Mouse (Mus musculus): ENCODE measurements around the gene Mfsd12.

Mfsd12 gene

DNA sequence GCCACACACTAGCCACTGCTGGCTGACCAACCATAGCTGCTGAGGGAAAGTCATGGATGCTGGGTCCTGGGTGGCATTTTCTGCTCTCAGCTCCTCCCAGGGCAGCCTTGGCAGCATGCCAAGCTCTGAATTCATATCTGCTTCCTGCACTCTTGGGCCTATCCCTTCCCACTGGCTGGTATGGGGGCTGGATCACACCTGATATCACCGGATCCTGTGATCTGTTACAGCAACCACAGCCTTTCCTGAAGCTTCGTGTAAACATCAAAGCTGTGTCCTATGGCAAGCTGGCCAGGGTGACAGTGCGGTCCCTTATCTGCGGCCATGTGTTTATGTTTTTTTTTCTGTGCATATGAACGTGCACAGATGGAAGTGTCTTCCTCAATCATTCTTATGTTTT is 24.7 kb downstream of the Mfsd12 start:
- DNase-seq (ENCODE audit: low spot score in 2 of 2), result peak; percentile 79 to 86

DNA sequence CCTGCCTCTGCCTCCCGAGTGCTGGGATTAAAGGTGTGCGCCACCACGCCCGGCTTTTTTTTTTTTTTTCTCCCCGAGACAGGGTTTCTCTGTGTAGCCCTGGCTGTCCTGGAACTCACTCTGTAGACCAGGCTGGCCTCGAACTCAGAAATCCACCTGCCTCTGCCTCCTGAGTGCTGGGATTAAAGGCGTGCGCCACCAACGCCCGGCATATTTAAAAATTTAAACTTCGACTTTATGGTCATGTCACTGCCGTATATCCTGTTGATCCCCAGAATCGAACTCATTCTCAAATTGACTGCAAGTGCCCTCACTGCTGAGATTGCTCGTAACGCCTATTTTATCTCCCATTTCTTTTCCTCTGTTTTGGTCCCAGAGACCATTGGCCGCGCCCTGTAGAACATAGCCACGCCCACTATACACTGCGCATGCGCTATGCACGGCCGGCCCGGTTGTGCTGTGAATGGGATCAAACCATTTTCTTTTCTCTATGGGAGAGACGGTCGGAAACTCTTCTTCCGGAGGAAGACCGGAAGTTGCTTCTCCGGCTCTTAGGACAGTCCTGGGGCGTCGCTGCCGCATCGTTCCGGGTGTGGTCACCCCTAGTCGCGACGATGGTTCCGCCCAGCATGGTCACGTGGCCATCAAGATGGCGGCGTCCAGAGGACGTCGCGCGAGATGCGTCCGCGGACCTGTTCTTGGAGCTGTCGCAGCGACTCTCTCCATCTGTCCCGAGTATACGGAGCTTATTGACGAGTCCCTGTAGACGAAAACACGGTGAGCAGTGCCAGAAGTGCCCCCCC is 26.7 kb downstream of the Mfsd12 start, which contains the start of the genes Dohh and Gm48551:
Gene Dohh (plus strand): TSS at position 627 of the 803 bp plus-strand sequence.
Gene Gm48551 (plus strand): TSS at position 665 of the 803 bp plus-strand sequence.
- DNase-seq (ENCODE audit: low spot score in 2 of 2), result peak; percentile 99

DNA sequence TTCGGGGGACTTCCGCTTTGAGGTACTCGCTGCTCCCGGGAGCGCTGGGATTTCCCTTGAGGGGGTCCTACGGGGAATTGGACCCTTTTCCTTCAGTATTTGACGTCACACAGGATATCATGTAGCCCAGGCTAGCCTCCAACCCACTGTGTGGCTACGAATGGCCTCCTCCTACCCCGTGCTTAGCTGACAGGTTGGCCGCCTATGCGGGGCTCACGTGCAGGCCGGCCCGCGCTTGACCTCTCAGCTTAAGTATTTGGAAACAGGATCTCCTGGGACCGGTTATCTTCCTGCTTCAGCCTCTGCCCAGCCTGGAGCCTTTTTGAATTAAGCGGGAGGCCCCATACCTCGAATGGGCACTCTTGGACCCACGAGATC is 27.3 kb downstream of the Mfsd12 start:
- DNase-seq (ENCODE audit: low spot score in 2 of 2), result no peak

DNA sequence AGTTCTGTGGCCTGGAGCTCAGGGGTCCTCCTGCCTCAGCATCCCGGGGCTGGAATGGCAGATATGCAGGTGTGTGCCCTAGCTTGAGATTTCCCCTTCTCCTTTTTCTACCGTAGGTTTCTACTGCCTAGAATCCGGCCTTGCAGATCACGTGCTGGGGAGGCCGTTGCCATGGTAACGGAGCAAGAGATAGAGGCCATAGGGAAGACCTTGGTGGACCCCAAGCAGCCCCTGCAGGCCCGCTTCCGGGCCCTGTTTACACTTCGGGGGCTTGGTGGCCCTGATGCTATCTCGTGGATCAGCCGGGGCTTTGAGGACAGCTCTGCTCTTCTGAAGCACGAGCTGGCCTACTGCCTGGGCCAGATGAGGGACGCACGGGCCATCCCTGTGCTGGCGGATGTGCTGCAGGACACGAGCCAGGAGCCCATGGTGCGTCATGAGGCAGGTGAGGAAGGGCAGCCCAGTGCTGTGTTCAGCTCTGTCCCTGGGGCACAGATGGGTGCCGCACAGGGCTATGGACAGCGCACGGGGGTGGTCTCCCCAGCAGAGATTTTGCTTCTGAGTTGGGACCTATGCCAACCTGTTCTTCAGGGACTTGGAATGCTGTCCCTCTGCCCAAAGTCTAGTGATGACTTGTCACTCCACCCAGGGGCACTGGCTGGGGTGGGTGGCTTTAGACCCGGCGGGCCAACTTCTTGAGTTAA is 28.5 kb downstream of the Mfsd12 start:
- DNase-seq (ENCODE audit: low spot score in 2 of 2), result no peak

DNA sequence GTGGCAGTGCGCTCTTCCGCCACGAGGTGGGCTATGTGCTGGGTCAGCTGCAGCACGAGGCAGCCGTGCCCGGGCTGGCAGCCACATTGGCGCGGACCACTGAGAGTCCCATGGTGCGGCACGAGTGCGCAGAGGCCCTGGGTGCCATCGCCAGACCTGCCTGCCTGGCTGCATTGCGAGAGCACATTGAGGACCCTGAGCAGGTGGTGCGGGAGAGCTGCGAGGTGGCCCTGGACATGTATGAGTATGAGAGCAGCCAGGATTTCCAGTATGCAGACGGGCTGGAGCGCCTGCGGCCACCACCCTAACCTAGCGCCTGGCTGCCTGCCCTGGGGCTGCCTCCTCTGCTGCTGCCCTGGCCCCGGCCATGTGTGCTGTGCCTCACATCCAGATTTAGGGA is 30.4 kb downstream of the Mfsd12 start:
- DNase-seq (ENCODE audit: low spot score in 2 of 2), result no peak

DNA sequence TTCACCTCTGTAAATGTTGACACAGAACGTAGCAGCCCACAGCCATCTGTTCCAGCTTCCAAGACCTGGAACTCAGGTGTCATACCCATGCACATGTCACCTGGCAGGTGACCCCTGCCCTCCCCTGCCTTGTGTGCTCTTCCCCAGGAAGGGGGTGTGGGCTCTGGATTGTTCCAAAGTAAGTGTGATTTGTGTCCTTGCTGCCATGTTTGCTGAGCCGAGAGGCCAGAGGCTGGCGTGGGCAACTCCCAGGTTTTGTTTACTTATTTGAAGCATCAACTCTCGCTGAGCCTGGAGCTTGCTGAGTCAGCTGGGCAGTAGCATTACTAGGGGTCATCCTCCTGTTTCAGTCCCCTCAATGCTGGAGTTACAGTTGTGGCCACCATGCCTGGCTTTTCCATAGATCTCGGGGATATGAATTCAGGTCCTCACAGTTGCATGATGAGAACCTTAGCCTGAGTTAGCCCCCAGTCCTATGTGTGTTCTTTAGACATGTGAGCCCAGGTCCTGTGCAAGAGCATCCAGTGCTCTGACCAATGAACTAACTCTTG is 31.3 kb downstream of the Mfsd12 start, which contains the start of gene Gm48552:
Gene Gm48552 (plus strand): TSS at position 501 of the 551 bp plus-strand sequence.
- DNase-seq (ENCODE audit: low spot score in 2 of 2), result no peak

DNA sequence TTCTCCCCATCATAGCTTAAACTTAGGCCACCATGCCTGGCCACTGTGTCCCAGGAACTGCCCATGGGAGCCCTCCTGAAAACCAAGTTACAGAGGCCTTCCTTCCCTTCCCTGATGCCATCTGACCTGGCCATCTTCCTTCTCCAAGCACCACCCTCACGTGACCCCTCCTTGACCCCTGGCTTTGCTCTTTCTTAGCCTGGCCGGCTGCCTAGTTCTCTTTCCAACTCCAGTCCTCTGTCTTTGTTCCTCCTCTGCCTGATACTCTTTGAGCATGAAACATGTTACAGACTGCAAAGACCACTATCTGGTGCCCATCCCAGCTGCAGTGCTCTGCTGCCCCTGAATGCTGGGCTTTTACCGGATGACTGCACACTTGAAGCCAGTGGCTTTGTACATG is 32.1 kb downstream of the Mfsd12 start:
- DNase-seq (ENCODE audit: low spot score in 2 of 2), result no peak

DNA sequence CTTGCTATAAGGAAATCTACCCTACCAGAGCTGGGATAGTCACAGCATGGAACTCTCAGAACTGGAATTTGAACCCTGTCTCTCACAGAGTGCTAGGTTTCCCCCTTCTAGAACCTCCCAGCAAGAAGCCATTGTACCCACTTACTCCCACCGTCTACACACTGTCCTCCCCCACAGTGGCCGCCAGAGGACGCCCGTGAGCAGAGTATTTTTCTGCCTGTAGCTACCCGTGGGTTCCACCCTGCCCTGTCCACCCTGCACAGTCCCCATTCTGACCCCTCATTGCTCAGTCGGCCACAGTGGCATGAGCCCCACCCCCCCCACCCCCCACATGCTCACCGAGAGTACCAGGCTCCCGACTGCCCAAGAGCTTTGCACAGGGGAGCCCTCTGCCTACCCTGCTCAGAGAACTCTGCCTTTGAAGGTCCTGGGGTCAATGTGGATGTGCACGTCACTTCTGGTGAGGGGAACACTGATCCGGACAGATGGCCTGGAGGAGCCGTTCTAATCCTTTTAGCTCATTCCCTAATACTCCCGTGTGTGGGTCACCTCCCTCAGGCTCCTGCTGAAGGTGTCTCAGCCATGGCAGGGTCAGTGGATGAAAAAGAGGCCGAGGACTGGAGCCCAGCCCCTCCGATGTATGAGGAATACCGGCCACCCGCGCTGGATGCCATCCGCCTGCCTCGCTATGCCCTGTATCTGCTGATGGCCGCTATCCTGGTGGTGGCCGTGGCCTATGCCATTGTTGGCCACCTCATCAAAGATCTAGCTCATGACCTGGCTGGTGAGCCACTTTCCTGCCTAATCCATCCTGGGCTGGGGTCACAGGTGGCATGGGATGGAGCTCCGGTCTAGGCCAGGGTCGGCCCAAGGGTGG is 32.7 kb downstream of the Mfsd12 start:
- DNase-seq (ENCODE audit: low spot score in 2 of 2), result peak; percentile 63 to 75

DNA sequence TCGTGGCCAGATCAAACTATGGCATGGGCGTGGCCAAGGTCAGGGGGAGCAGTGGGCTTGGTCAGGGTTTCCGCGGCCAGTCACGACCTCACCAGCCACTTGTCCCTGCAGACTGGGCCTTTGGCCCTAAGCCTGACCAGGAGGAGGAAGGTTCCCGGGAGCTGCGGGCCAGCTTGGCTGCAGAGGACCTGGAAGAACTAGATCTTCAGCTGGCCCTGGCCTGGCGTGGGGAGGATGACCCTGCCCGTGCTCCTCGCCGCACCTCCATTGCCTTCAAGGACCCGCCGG is 33.3 kb downstream of the Mfsd12 start:
- no peak for DNase-seq (ENCODE audit: low spot score in 2 of 2)

DNA sequence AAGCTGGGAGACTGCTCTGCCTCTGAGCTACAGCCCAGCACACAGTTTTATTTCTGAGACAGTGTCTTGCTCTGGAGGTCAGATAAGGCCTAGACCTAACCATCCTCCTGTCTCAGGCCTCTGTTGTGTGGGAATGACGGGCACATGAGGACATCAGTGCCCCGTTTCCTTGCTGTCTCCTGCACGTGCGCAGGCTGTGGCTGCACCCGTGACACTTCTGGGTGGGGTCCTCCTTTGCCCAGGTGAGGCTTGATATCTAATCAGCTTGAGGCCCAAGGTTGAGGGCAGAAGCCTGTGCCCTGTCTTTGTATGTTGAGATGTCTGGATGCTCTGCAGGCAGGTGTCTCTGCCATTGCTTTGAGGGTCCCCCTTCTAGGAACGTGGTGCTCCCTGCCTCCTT is 35.0 kb downstream of the Mfsd12 start:
- no peak for DNase-seq (ENCODE audit: low spot score in 2 of 2)

DNA sequence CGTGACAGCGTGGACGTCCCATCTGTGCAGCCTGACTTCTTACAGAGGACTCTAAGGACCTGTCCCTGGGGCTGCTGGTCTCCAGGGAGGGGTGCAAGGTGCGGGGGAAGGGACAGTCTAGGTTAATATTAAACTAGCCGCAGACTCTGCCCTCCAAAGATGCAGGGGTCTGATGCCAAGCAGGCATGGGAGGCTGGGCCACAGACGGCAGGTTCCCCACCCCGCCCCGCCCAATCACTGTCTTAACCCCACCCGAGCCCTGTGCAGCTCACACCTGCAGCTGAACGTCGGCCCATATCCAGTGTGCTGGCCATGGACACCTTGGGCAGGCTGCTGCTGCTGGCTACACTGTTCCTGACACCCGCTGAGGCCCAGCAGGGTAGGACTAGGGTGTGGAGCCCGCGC is 35.5 kb downstream of the Mfsd12 start, which contains the start of gene Smim24:
Gene Smim24 (plus strand): TSS at position 271 of the 405 bp plus-strand sequence.
- no peak for DNase-seq (ENCODE audit: low spot score in 2 of 2)

DNA sequence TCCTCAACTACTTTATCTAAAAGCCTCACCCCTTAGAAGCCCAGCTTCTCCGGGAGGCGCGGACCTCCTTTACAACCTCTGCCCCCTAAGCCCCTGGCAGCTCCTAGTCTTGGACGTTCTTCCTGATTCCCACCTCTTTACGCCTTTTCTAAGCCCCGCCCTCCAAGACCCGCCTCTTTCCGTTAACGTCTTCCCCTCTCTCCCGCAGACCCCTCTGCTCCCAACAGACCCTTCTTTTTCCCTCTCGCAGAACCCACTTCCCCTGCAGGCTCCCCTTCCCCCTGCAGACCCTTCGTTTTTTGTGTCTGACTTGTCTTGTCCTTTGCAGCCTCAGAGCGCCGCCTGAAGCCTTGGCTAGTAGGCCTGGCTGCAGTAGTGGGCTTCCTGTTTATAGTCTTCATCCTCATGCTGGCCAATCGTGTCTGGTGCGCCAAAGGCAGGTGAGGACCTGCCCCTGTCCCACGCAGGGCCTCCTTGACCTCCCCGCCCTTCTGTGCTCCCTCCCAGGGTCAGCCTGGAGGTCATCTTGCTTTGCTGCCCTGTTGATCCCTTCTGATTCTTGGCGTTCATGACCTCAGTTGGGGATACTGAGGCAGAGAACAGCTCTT is 36.3 kb downstream of the Mfsd12 start:
- DNase-seq (ENCODE audit: low spot score in 2 of 2), result no peak

DNA sequence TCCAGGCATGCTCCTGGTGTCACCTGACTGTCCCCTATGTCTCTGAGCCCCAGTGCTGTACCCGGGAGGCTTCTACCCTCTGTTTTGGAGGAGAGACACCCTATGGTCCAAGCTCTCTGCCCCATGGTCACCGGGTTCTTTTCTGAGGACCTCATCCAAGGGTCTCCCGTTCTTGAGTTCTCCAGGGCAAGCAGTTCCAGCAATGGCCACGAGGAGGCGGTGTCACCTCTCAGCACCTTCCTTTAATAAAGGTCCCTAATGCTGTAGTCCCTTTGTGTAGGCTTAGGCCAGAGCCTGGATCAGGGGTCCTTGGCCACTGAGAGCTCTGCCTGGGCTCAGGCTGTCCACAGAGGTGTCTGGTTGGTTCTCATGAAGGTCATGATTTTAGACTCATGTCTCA is 37.8 kb downstream of the Mfsd12 start:
- DNase-seq (ENCODE audit: low spot score in 2 of 2), result peak; percentile 57 to 75

DNA sequence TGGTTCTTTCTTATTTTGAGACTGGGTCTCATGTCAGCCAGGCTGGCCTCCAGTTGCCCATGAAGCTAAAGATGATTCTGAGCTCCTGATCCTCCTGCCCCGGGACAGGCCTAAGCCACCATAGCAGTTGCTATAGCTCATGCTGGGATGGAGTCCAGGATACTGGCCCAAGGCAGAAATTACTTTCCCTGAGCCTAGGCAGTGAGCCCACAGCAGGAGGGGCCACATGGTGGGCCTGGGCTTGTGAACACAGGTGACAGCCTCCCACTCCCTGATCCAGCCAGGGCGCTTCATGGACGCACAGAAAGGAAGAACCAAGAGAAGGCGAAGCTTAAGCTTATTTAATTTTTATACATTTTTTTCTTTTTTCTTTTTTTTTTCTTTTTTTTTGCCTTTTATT is 38.6 kb downstream of the Mfsd12 start:
- DNase-seq (ENCODE audit: low spot score in 2 of 2), result no peak

DNA sequence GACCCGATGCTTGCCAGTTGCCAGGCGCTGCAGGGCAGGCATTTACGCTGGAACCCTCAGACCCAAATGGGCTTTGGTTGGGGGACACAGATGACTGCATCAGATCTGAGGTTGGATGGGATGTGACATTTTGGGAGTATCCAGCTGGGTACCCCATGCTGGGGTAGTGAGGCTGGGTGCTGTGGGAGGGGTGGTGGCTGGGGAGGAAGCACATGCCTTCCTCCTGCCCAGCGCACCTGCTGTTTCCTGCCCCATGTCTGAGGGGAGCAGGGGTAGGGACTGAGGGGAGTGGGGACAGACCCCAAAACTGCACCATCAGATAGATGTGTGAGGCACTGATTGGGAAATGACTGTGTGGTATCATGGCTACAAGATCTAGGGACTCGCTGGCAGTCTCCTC is 39.5 kb downstream of the Mfsd12 start:
- no peak for DNase-seq (ENCODE audit: low spot score in 2 of 2)

DNA sequence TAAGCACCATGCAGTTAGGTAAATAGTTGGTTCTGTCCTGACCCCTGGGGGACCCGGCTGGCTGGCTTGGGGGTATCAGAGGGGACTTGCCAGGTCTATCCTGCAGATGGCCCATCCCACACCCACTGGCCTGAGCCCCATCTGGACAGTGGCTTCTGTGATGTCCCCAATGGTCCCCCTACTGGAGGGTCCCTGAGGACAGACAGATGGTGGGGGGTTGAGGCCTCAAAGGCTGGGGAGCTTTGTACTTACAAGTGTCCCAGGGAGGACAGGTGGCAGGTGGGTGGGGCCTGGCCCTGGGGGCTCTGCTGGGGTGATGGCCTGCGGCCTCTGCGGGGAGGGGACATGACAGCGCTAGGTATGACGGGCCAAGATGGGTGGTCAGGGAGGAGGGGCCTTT is 42.0 kb downstream of the Mfsd12 start:
- no peak for DNase-seq (ENCODE audit: low spot score in 2 of 2)

DNA sequence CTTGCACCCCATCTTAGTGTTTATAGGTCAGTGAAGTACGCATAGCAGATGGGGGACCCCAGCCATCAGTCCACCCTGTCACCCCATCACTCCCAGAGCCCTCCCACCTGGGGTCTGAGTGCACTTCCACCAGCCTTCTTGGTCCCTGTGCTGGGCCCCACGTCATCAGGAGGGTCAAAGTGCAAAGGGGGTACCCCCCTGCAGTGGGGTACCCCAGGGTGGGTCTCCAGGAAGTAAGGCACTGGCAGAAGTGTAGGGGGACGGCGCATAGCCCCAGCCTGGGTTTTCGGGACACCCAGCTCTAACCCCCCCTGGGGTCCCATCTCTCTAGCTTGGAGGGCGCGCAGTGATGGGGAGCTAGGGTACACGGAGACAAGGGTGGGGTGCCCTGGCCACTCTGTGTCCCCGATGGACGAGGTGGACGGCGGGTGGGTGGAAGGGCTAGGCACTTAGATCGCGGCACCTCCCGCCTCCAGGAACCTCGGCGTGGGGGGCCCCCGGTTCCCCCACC is 42.6 kb downstream of the Mfsd12 start:
- DNase-seq (ENCODE audit: low spot score in 2 of 2), result no peak

DNA sequence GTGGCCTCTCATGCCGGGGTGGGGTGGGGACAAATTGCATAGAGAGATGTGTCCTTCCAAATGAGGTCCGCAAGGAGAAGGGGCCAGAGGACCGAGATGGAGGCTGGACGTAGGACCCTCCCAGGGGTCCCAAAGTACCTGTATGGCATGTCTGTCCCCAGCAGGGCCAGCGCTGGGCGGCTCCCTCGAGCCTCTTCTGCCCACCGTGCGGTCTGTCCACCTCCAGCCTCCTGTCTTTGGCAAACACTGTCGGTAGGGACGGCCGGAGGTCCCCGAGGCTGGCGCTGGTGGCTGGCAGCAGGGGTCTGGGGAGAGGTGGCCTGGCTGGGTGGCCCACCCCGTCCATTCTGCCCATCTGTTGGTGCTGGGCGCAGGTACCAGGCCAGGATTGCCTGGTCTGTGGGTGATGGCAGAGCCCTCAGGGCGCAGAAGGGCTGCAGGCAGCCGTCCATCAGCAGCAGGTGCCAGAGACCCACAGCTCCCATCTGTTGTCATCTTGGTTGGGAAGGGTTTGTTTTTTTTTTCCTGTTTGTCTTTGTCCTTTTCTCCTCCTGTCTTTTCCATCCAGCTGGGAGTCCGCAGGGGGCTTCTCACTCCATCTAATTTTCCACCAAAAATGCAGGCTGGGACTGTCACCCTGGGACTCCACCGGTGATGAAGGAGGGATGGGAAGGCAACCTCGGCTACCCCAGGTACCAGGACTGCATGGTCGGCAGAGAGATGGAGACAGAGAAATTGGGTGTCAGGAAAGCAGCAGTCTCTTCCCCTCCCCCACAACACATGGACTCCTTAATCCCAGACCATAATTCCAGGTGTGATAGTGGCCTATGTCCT is 43.3 kb downstream of the Mfsd12 start:
- no peak for DNase-seq (ENCODE audit: low spot score in 2 of 2)

DNA sequence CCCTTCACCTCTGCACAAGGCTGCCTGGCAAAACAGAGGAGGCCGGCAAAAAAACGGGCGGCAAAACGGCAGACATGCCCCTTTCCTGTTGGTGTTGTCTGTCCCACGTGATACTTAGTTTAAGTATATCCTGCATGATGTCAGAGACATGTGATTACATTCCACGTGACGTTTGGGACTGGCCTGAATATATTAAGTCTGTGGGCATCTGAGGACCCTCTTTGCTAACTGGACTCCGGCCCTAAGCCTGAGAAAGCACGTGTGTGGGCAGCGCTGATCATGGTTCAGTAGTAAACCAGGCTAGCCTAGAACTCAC is 43.9 kb downstream of the Mfsd12 start:
- DNase-seq (ENCODE audit: low spot score in 2 of 2), result no peak

DNA sequence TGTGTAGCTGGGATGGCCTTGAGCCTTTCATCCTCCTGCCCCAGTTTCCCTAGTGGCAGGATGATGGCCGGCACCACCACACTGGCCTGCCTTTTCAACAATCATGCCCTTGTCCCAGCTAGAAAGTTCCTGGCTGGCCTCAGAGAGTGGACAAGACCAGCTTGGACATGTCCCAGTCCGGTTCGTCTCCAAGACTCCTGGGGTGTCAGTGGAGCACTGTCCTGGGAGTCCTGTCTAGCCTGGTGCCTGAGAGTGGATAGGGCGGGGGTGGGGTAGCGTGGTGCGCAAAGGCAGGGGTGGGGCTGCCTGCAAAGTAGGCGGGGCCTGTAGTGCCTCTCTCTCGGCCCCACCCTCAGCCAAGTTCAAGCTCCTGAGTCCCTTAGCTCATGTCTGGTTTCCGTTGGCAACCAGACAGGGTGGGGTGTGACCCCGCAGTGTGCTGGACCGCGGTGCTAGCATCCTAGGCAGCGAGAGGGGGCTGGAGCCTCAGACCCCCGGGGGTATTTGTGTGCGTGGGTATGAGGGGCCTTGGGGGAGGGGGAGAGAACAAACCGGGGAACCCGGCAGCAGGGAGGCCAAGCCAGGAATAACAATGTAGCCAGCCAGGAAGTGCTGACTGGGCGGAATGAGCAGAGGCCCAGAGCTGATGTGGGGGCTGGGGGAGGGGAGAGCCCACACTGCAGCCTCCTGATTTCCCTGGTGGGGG is 44.4 kb downstream of the Mfsd12 start:
- DNase-seq (ENCODE audit: low spot score in 2 of 2), result no peak

Data from spleen, postnatal 14 days (tissue).